Mouse (Mus musculus) heart, postnatal 4 days (tissue): ENCODE results near the gene Vipas39. TPM values are rescaled to one million over a fixed set of nuclear protein-coding genes. Genes with fewer than 3 reads are reported as not detected.
A peak's percentile ranks its signal among the peaks of the same experiment; 100 is the strongest.
"Not testable (repeated sequence)": the region's sequence is repeated elsewhere in the genome, so short reads cannot be mapped to it uniquely, and the experiment has no call there.

ENCODE experiments used
- DNase-seq: peaks from one replicate; pipeline ENCODE4 v3.0.0; 2021
- total RNA-seq, 2 experiments: library from RNA; stranded (reverse); gene quantifications; 2 replicates each; pipeline ENCODE4 v1.2.3; 2021

Gene Vipas39
- total RNA-seq = 10 to 100 TPM; 28.1 to 28.4 TPM

DNA sequence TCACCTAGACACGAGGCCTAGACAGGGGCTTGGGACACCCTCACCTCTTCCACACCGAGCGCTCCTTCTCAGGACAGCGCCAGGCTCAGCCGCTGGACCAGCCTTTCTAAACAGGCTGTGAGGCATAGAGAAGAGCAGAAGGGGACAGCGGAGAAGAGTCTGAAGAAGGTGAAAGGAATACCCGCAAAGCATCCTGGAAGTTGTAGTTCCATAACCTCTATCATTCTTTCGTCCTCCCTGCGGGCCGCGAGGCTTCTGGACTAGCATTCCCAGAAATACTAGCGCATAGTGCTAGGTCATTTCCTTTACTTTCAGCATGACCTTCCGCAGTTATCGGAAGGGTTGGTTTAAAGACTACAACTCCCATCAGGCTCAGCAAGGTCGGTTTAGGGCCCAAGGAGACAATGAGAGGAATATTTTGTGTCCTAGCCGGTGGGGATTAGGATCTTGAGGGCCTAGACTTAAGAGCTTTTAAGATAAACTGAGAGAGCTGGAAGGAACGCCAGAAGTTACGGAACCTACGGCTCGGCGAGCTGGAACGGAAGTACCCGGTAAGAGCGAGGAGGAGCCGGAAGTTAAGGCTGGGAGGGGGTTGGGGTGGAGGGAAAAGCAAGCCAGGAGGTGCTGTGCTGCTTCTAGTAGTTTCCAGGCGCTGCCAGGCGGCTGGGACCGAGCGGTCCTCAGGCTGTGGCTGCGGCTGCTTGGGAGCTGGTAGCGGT, at the start of gene Vipas39, which contains the start of gene Ahsa1:
Vipas39 (minus strand) TSS at position 149 of the 719 bp plus-strand sequence.
Ahsa1 (plus strand) TSS at position 372 of the 719 bp plus-strand sequence.
- peak; percentile 87 for DNase-seq

- DNase-seq = no peak
Observed at GRCm38 (mm10) chr12:87313098-87313497, 47.0 kb upstream of the Vipas39 start.

GRCm38 (mm10) chr12:87306584-87306844, 40.5 kb upstream of the Vipas39 start:
- not testable (repeated sequence) for DNase-seq

GRCm38 (mm10) chr12:87305767-87306583, 39.9 kb upstream of the Vipas39 start:
- no peak for DNase-seq

- DNase-seq = no peak
Observed at GRCm38 (mm10) chr12:87301189-87301588, 35.1 kb upstream of the Vipas39 start.

GRCm38 (mm10) chr12:87300441-87300690, 34.3 kb upstream of the Vipas39 start:
- DNase-seq = no peak

GRCm38 (mm10) chr12:87299657-87300440, 33.8 kb upstream of the Vipas39 start, which contains the start of gene Ism2:
TSS of gene Ism2 (minus strand) at chr12:87299705.
- peak; percentile 48 for DNase-seq

DNA sequence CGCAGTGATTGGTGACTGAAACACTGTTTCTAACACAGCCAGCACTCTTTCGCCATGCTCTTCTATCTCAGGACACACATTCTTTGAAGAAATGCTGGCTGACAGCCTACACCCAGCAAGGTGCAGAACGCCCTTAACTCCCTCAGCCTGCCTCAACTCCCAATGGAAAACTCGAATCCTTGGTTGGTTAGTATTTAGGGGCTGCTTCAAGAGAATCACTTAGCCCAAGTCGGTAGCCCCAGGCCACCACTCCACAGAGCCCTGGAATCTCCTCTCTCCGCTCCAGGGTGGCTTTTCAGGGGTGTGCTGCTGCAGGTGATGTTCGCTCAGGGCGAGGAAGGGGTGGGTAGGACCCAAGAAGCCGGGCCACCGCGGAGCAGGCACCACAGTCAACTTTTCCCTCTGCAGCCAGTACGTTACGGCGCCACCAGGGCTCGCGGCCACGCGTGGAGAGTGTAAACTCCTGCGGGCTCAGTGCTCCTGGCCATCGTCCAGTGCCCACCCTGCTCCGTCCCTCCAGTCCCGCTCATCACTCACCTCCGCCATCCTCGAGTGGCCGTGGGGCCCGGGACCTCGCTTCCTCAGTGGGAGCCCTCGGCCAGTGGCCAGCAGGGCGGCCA, 33.1 kb upstream of the Vipas39 start:
- no peak for DNase-seq

- no peak for DNase-seq
Observed at GRCm38 (mm10) chr12:87293934-87294333, 27.9 kb upstream of the Vipas39 start.

DNA sequence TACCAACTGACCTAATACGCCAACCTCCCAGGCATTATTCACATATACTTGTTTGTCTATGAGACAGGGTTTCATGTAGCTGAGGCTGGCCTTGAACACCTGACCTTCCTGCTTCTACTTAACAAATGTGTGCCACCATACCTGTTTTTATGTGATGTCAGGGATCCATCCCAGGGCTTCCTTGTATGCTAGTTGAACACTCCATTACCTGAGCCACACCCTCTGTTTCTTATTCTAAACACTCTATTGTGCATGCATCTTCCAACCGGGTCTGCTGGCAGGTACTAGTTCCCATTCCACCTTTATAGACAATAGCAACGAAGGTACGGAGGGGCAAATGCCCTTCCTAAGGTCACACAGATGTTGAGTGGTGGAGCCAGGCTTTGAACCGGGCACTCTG, 23.0 kb upstream of the Vipas39 start:
- no peak for DNase-seq

DNA sequence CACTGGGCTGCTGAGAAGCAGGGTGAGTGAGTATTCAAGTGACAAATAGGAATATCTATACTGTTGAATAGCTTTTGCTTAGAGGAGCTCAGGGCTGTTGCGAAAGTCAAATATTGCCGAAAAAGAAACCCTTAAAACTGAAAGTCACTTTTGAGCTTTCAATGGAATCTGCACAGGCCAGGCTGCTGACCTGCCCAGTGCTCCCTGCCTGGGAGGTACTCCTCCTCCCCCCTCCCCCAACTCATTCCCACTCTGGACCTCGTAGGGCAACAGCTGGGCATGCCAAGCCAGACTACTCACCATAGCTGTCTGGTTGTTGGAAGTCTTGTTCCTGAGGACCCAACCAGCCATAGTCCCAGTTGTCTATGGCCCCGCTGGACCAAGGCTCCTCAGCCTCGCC, 18.7 kb upstream of the Vipas39 start:
- no peak for DNase-seq

DNA sequence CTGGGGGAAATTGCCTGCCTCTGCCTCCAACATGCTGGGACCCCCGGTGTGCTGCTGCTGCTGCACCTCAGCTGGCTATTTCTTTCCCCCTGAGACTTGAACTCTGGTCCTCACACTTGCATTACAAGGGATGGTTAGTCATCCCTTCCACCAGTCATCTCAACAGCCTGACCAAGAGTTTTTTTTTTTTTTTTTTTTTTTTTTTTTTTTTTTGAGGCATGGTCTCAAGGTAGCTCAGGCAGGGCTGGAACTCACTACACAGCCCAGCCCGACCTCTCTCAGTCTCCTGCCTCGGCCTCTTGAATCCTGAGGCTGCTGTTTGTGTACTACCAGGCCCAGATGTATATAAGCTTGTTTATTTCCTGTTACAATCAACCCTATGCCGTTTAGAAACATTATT, 18.2 kb upstream of the Vipas39 start:
- DNase-seq = no peak

DNA sequence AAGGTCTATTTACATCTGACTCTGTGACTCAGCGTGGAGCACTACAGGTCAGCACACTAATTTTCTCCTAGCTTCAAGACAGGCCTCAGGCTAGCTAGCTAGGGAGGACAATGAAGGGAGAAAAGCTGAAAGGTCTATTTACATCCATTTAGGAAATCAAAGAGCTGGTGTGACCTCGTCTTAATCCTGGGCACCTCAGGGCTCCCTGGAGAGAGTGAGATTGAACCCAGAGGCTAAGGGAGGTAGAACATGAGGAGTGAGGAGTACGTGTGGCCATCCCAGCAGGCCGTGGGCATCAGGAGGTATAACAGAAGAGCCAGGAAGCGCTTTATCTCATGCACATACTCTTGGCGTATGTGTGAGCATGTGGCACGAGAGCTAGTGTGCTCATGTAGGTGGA, 17.6 kb upstream of the Vipas39 start:
- no peak for DNase-seq

DNA sequence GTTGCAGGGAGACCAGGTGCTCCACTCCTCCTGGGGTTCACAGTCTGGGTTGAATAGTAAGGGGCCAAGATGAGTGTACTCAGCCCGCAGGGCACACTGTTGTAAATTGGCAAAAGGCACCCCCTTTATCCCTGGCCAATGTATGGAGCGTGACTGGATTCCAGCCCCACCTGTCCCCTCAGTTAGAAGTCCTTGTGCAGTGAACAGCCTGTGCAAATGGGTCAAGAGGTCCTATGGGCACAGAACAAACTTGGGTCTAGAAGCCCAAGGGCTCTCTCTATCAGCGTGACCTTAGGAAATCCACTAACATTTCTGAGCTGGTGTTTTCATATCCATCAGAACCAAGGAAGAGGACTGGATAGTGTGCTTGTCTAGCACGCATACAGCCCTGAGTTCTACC, 16.7 kb upstream of the Vipas39 start:
- no peak for DNase-seq

DNA sequence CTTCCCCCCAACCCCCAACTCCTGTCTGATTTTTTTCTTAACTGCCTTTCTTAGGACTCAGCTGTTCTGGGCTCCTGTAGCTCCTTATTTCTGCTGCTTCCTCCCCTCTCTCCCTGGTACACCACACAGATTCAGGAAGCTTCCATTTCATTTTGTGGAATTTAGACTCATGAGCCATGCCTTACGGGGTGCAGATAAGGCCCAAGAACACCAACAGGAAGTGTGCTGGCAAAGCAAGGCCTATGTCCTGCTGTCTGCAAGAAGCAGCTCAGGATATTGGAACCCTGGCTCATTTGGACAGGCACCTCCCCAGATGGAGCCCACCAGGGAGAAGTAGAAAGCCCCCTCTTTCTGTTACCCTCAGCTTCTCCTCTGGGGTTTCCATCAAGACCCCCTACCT, 15.7 kb upstream of the Vipas39 start:
- DNase-seq = no peak

- DNase-seq = no peak
Observed at GRCm38 (mm10) chr12:87279879-87280278, 13.8 kb upstream of the Vipas39 start.

GRCm38 (mm10) chr12:87279350-87279749, 13.3 kb upstream of the Vipas39 start:
- no peak for DNase-seq

DNA sequence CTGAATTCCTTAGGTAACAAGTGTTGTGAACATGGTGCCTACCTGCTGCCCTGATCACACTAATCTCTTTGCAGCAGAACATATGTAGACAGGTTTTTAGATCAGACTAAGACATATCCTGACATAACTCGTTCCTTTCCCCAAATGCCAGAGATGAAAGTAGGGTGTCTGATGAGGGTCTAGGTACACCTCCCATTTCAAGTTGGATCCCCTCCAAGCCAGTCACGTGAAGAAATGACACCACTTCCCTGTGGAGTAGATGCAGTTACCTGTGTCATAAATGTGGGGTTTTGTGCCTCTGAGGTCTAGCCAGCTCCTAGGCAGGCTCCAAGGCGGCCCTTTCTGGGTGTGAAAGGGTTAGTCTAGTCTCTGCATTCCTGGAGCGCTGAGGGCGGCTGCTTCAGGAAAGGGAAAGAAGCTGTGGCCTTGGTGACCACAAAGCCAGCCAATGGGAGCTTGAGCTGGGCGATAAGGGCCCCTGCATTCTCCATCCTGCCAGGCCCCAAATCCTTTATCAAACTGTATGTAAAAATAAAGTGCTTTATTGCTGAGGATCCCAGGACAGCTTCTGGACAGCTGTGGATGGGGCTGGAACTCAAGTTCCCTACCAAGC, 12.2 kb upstream of the Vipas39 start:
- DNase-seq = peak; percentile 58

GRCm38 (mm10) chr12:87277251-87277650, 11.2 kb upstream of the Vipas39 start:
- not testable (repeated sequence) for DNase-seq

- DNase-seq = no peak
Observed at GRCm38 (mm10) chr12:87274853-87275831, 9.1 kb upstream of the Vipas39 start.

DNA sequence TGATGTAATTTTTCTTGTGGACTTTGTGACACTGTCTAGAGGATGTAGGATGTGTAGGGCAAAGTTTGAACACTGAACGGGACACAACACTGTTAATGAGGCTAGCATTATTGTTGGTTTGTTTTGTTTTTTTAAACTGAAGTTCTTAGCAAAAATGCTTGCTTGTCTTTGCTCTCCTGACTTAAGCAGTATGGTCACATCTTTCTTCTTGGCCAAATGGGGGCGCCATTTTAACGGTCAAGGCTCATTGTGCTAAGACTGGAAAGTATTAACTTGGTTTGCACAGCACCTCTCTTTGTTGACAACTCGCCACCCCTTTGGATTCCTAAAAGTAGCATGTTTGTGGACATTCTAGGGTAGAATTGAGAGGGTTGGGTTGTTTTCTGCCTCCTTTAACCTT, 1.6 kb upstream of the Vipas39 start:
- DNase-seq = peak; percentile 51
